Mouse (Mus musculus) T-helper 1 cell (primary cell): ENCODE data around the gene Grm8.
"Not testable (repeated sequence)": the region's sequence is repeated elsewhere in the genome, so short reads cannot be mapped to it uniquely, and the experiment has no call there.

ENCODE experiments used
- in situ Hi-C: fragments of 300-600 bp; cut with MboI, MseI; formaldehyde crosslinking; loops from one replicate; pipeline ENCODE4 v1.15.1; 2025; ENCODE audit warnings: high pct_unique_total_duplicates

Gene Grm8

GRCm38 (mm10) chr6:27887922-27888321 lies 247.1 kb downstream of the Grm8 start:
- in situ Hi-C loops = no loop called here

- in situ Hi-C loops = no loop called here
These were observed 249.2 kb downstream of the Grm8 start for GRCm38 (mm10) chr6:27885786-27886185.

GRCm38 (mm10) chr6:27849644-27850043 lies 285.3 kb downstream of the Grm8 start:
- in situ Hi-C loops = no loop called here

GRCm38 (mm10) chr6:27836159-27836558 lies 298.8 kb downstream of the Grm8 start:
- in situ Hi-C loops = no loop called here

GRCm38 (mm10) chr6:27819735-27820134 lies 315.2 kb downstream of the Grm8 start:
- in situ Hi-C loops = not testable (repeated sequence)

GRCm38 (mm10) chr6:27812789-27813188 lies 322.2 kb downstream of the Grm8 start:
- in situ Hi-C loops = no loop called here

GRCm38 (mm10) chr6:27809996-27810395 lies 325.0 kb downstream of the Grm8 start:
- in situ Hi-C loops = no loop called here

- in situ Hi-C loops = no loop called here
These were observed 328.2 kb downstream of the Grm8 start for GRCm38 (mm10) chr6:27806741-27807140.

GRCm38 (mm10) chr6:27800881-27801572 lies 334.0 kb downstream of the Grm8 start:
- in situ Hi-C loops = no loop called here

- in situ Hi-C loops = no loop called here
These were observed 336.2 kb downstream of the Grm8 start for GRCm38 (mm10) chr6:27798735-27799134.

- in situ Hi-C loops = no loop called here
These were observed 345.4 kb downstream of the Grm8 start for GRCm38 (mm10) chr6:27789566-27789965.

- in situ Hi-C loops = no loop called here
These were observed 345.8 kb downstream of the Grm8 start for GRCm38 (mm10) chr6:27789151-27789550.

- in situ Hi-C loops = no loop called here
These were observed 352.7 kb downstream of the Grm8 start for GRCm38 (mm10) chr6:27782251-27782650.

GRCm38 (mm10) chr6:27781371-27781770 lies 353.6 kb downstream of the Grm8 start:
- in situ Hi-C loops = no loop called here

- in situ Hi-C loops = no loop called here
These were observed 359.2 kb downstream of the Grm8 start for GRCm38 (mm10) chr6:27775646-27776271.

- in situ Hi-C loops = no loop called here
These were observed 372.9 kb downstream of the Grm8 start for GRCm38 (mm10) chr6:27762061-27762460.

- in situ Hi-C loops = no loop called here
These were observed 381.6 kb downstream of the Grm8 start for GRCm38 (mm10) chr6:27753290-27753829.

- in situ Hi-C loops = no loop called here
These were observed 388.5 kb downstream of the Grm8 start for GRCm38 (mm10) chr6:27746493-27746892.

- in situ Hi-C loops = no loop called here
These were observed 389.1 kb downstream of the Grm8 start for GRCm38 (mm10) chr6:27745693-27746451.

GRCm38 (mm10) chr6:27689382-27689781 lies 445.6 kb downstream of the Grm8 start:
- in situ Hi-C loops = no loop called here

GRCm38 (mm10) chr6:27661747-27662435 lies 473.1 kb downstream of the Grm8 start:
- in situ Hi-C loops = loop anchor here (25.0 kb wide), 2 partner anchors 475 to 750 kb away; partner anchors contain the start of genes Arf5 and Grm8

- in situ Hi-C loops = loop anchor here (25.0 kb wide), 2 partner anchors 480 to 755 kb away; partner anchors contain the start of genes Arf5 and Grm8
These were observed 477.5 kb downstream of the Grm8 start for GRCm38 (mm10) chr6:27657520-27657919.
